Mouse (Mus musculus) erythroblast, embryonic 14.5 days (primary cell): ENCODE data around the gene Kdm1b.

Experiments used
- GATA1 ChIP-seq: IDR thresholded peaks from 2 replicates; pipeline ENCODE4 v1.6.1; 2012; ENCODE audit warnings: low read length, inconsistent platforms, mixed read lengths
- TAL1 ChIP-seq: IDR thresholded peaks from 3 replicates; pipeline ENCODE4 v1.6.1; 2012; ENCODE audit warnings: low read length, inconsistent platforms, mixed read lengths

DNA sequence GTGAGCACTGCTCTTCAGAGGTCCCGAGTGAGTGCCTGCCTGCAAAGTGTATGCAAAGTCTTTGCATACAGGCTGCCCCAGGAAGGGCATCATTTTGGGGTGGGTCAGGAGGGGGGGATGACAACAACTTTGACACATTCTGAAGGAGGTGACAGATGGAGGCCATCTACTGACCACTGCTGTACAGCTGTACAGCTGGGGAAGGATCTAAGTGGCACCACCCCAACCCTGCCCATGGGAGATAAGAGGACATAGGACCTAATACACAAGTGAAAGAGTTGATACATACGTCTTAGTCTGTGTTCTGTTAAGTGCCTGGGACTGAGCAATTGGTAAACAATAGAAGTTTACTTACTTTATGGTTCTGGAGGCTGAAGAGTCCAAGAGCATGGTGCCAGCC is 65.9 kb downstream of the Kdm1b start:
- TF ChIP-seq GATA1 (peak; percentile 86), TAL1 (peak; percentile 81)
